Mouse (Mus musculus): Measurements from ENCODE around the gene Tulp3.

- TF ChIP-seq CTCF (IDR thresholded peaks at IDR 0.05; ENCODE audit: borderline replicate concordance, control insufficient read depth, extremely low read depth, insufficient read depth, low read length, poor library complexity) = no peak
- TF ChIP-seq POLR2A (IDR thresholded peaks at IDR 0.05; ENCODE audit: control insufficient read depth, extremely low read depth, insufficient read depth, low read length, poor library complexity) = no peak
These were observed 9.1 kb upstream of the Tulp3 start for GRCm38 (mm10) chr6:128364721-128365120.
